ENCODE assay signal across 9 mouse cellular contexts in the genomic region with DNA sequence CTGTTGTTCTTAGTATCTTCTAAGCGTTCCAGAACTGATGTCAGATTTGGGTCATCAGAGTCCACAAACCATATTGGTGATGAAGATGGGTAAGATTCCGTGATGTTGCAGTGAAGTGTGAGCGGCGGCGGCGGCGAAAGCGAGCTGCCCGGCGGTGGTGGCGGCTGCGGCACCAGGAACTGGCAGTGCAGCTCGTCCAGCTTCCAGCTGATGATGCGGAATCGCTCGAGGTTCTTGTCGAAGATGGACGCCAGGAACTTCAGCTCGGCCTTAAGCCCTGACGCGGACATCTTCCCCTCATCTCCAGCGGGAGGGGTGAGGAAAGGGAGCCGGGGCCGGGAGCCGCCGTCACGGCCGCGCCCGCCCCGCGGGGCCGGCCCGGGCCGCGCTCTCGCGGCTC. TPM values are rescaled to one million over a fixed set of nuclear protein-coding genes. Genes with fewer than 3 reads are reported as not detected.
DNase-seq lines count a peak whose midpoint lies in the region; ATAC-seq and TF ChIP-seq lines count a peak whose summit lies in the region.
"Not testable (repeated sequence)": the region's sequence is repeated elsewhere in the genome, so short reads cannot be mapped to it uniquely, and the experiment has no call there.
"Had no signal": no experiment of that assay in that cellular context is flagged by ENCODE, and none has a peak within 500 bp of the region (broad histone marks: within the 10 kb centered on the region; RNA-seq: fewer than 3 reads in every experiment).

No protein-coding gene starts in this region.

- TF ChIP-seq POLR2A in heart, adult 2 months (IDR thresholded peaks at IDR 0.05; ENCODE audit: insufficient read depth, low read depth, low read length); lung, adult 2 months (IDR thresholded peaks at IDR 0.05; ENCODE audit: borderline replicate concordance, extremely low read depth, low read depth, low read length); testis, adult 2 months (IDR thresholded peaks at IDR 0.05; ENCODE audit: control insufficient read depth, low read depth, low read length): not testable (repeated sequence)

- peak overlapping the region; percentile 51 for H3K4me2 ChIP-seq in embryonic facial prominence, embryonic 14.5 days (ENCODE audit: low read depth, low read length)
- peak overlapping the region; percentile 47 for H3K4me2 ChIP-seq in hindbrain, embryonic 13.5 days
- H3K4me2 ChIP-seq in kidney, embryonic 16.5 days (replicated peaks; ENCODE audit: low read depth, low read length): peak overlapping the region; percentile 53
- H3K4me2 ChIP-seq in neural tube, embryonic 11.5 days (ENCODE audit: low read depth): peak overlapping the region; percentile 46

- H3K36me3 ChIP-seq in embryonic facial prominence, embryonic 14.5 days (ENCODE audit: control insufficient read depth, insufficient read depth, low read length); heart, adult 2 months (ENCODE audit: control insufficient read depth, insufficient read depth, low read length); hindbrain, embryonic 13.5 days; kidney, embryonic 16.5 days (ENCODE audit: insufficient read depth, low read length); neural tube, embryonic 11.5 days (ENCODE audit: control insufficient read depth, insufficient read depth, low read length); testis, adult 2 months (ENCODE audit: control insufficient read depth, insufficient read depth, low read length): not testable (repeated sequence)

- intact Hi-C loops in heart, adult 2 months (cut with DNase I): not testable (repeated sequence)

- not testable (repeated sequence) for H3K9ac ChIP-seq in embryonic facial prominence, embryonic 14.5 days (ENCODE audit: low read depth, low read length); heart, adult 2 months (ENCODE audit: low read depth, low read length); hindbrain, embryonic 13.5 days; kidney, embryonic 16.5 days (replicated peaks; ENCODE audit: low read length); neural tube, embryonic 11.5 days (ENCODE audit: low read length)

- not testable (repeated sequence) for TF ChIP-seq EP300 in heart, adult 2 months (IDR thresholded peaks at IDR 0.05; ENCODE audit: insufficient read depth, low read depth, low read length)

- H3K9me3 ChIP-seq in embryonic facial prominence, embryonic 14.5 days (ENCODE audit: control insufficient read depth, low read length); hindbrain, embryonic 13.5 days; kidney, embryonic 16.5 days (ENCODE audit: low read length); neural tube, embryonic 11.5 days (ENCODE audit: control insufficient read depth, low read length): not testable (repeated sequence)

- ATAC-seq in embryonic facial prominence, embryonic 14.5 days (ENCODE audit: low read depth); hindbrain, embryonic 13.5 days (ENCODE audit: low FRiP score); kidney, embryonic 16.5 days (ENCODE audit: low FRiP score, low TSS enrichment); neural tube, embryonic 11.5 days (ENCODE audit: insufficient read depth, low FRiP score, low TSS enrichment): not testable (repeated sequence)

- WGBS in embryonic facial prominence, embryonic 14.5 days: under 1% methylated on average over 38 of the region's 38 CpGs
- 1% methylated on average over 38 of the region's 38 CpGs for WGBS in heart, adult 2 months
- WGBS in hindbrain, embryonic 13.5 days: under 1% methylated on average over 38 of the region's 38 CpGs
- under 1% methylated on average over 36 of the region's 38 CpGs for WGBS in kidney, embryonic 16.5 days
- 2% methylated on average over 38 of the region's 38 CpGs for WGBS in lung, adult 2 months
- WGBS in neural tube, embryonic 11.5 days: 0% methylated on average over 38 of the region's 38 CpGs

- H3K4me3 ChIP-seq in embryonic facial prominence, embryonic 14.5 days (ENCODE audit: low read depth, low read length): peak overlapping the region; percentile 35
- H3K4me3 ChIP-seq in heart, adult 2 months; lung, adult 2 months (replicated peaks; ENCODE audit: extremely low read depth, low read depth, low read length): not testable (repeated sequence)
- H3K4me3 ChIP-seq in hindbrain, embryonic 13.5 days: peak overlapping the region; percentile 29
- H3K4me3 ChIP-seq in kidney, embryonic 16.5 days (ENCODE audit: low read length): peak overlapping the region; percentile 41
- H3K4me3 ChIP-seq in neural tube, embryonic 11.5 days (ENCODE audit: low read depth, low read length): peak overlapping the region; percentile 24; the same call in 1 of the 2 replicates
- peak overlapping the region; percentile 34 for H3K4me3 ChIP-seq in testis, adult 2 months (ENCODE audit: control insufficient read depth, low read depth, low read length)

- TF ChIP-seq CTCF in heart, adult 2 months (IDR thresholded peaks at IDR 0.05); lung, adult 2 months (IDR thresholded peaks at IDR 0.05; ENCODE audit: insufficient read depth, low read length); testis, adult 2 months (IDR thresholded peaks at IDR 0.05; ENCODE audit: control insufficient read depth, insufficient read depth, insufficient replicate concordance, low read depth, low read length): not testable (repeated sequence)

- not testable (repeated sequence) for H3K79me2 ChIP-seq in heart, adult 2 months (replicated peaks; ENCODE audit: control insufficient read depth, insufficient read depth, low read length)

- not testable (repeated sequence) for H3K4me1 ChIP-seq in embryonic facial prominence, embryonic 14.5 days (ENCODE audit: control insufficient read depth, insufficient read depth, low read length); heart, adult 2 months (ENCODE audit: control insufficient read depth, insufficient read depth, low read length); lung, adult 2 months (ENCODE audit: control insufficient read depth, insufficient read depth, low read length); neural tube, embryonic 11.5 days (ENCODE audit: control insufficient read depth, insufficient read depth, low read length)
- peaks cover 32% of the 10 kb centered on the region for H3K4me1 ChIP-seq in hindbrain, embryonic 13.5 days (replicated peaks)
- peaks cover 15% of the 10 kb centered on the region for H3K4me1 ChIP-seq in kidney, embryonic 16.5 days (ENCODE audit: insufficient read depth, low read length)
- peaks cover 13% of the 10 kb centered on the region for H3K4me1 ChIP-seq in testis, adult 2 months (ENCODE audit: control insufficient read depth, insufficient read depth, low read length)

- peaks cover 73% of the 10 kb centered on the region for H3K27me3 ChIP-seq in embryonic facial prominence, embryonic 14.5 days (replicated peaks; ENCODE audit: control insufficient read depth, insufficient read depth, low read length)
- peaks cover 27% of the 10 kb centered on the region for H3K27me3 ChIP-seq in heart, adult 2 months (ENCODE audit: control insufficient read depth, insufficient read depth, low read length)
- peaks cover 88% of the 10 kb centered on the region for H3K27me3 ChIP-seq in hindbrain, embryonic 13.5 days
- H3K27me3 ChIP-seq in kidney, embryonic 16.5 days (ENCODE audit: insufficient read depth, low read length): peaks cover 52% of the 10 kb centered on the region
- H3K27me3 ChIP-seq in neural tube, embryonic 11.5 days (ENCODE audit: control insufficient read depth, insufficient read depth, low read length): peaks cover 76% of the 10 kb centered on the region
- not testable (repeated sequence) for H3K27me3 ChIP-seq in testis, adult 2 months (ENCODE audit: control insufficient read depth, insufficient read depth, low read length)

- peak; percentile 32 for DNase-seq in adrenal gland, adult 2 months
- not testable (repeated sequence) for DNase-seq in embryonic facial prominence, embryonic 14.5 days (ENCODE audit: low spot score)
- peak; percentile 42 to 60 for DNase-seq in heart, adult 2 months
- DNase-seq in lung, adult 2 months: peak; percentile 44
- DNase-seq in neural tube, embryonic 11.5 days (ENCODE audit: low spot score): peak; percentile 58

- not testable (repeated sequence) for H3K27ac ChIP-seq in embryonic facial prominence, embryonic 14.5 days (replicated peaks; ENCODE audit: low read depth, low read length); heart, adult 2 months; hindbrain, embryonic 13.5 days; kidney, embryonic 16.5 days (ENCODE audit: low read length); neural tube, embryonic 11.5 days (ENCODE audit: low read depth, low read length); testis, adult 2 months (ENCODE audit: control insufficient read depth, insufficient read depth, low read depth, low read length)

RNA-seq across cellular contexts. Expression of gene Raet1e, which starts 4.2 kb away (rescaled TPM):
- total RNA-seq in adrenal gland, adult 2 months (2021): 1 to 10 TPM in 1 of 2 experiments, under 1 TPM in 1; 0.31 to 2.2 TPM
- polyA plus RNA-seq in adrenal gland, adult 2 months (2012; rRNA removed): 0.62 and 0.69 TPM in 2 replicates
- polyA plus RNA-seq in embryonic facial prominence, embryonic 14.5 days (2014; fragmentation: Nextera tagmentation; extraction: Ambion mirVana): 5.4 and 6.7 TPM in 2 replicates
- total RNA-seq in heart, adult 2 months (2021): not detected
- 0.15 and 0.23 TPM in 2 replicates for polyA plus RNA-seq in heart, adult 2 months (2012; rRNA removed)
- polyA plus RNA-seq in hindbrain, embryonic 13.5 days (2015; fragmentation: Nextera tagmentation; extraction: Ambion mirVana): 1.9 and 2.4 TPM in 2 replicates
- 12.5 and 13.1 TPM in 2 replicates for polyA plus RNA-seq in kidney, embryonic 16.5 days (2015; fragmentation: Nextera tagmentation; extraction: Ambion mirVana)
- 0.98 and 1.0 TPM in 2 replicates for polyA plus RNA-seq in lung, adult 2 months (2012; rRNA removed)
- polyA plus RNA-seq in neural tube, embryonic 11.5 days (2014; fragmentation: Nextera tagmentation; extraction: Ambion mirVana): 10.4 and 10.9 TPM in 2 replicates
- 0.07 and 0.12 TPM in 2 replicates for polyA plus RNA-seq in testis, adult 2 months (2012; rRNA removed)

RNA-seq across cellular contexts. Expression of gene H60b, which starts 4.3 kb away (rescaled TPM):
- total RNA-seq in adrenal gland, adult 2 months (2021): under 1 TPM in 1 of 2 experiments, not detected in 1; 0.95 TPM
- 0.55 and 0.76 TPM in 2 replicates for polyA plus RNA-seq in adrenal gland, adult 2 months (2012; rRNA removed)
- 0.38 and 0.39 TPM in 2 replicates for polyA plus RNA-seq in embryonic facial prominence, embryonic 14.5 days (2014; fragmentation: Nextera tagmentation; extraction: Ambion mirVana)
- not detected for total RNA-seq in heart, adult 2 months (2021)
- not detected in 2 replicates for polyA plus RNA-seq in heart, adult 2 months (2012; rRNA removed)
- 0.61 and 1.0 TPM in 2 replicates for polyA plus RNA-seq in hindbrain, embryonic 13.5 days (2015; fragmentation: Nextera tagmentation; extraction: Ambion mirVana)
- polyA plus RNA-seq in kidney, embryonic 16.5 days (2015; fragmentation: Nextera tagmentation; extraction: Ambion mirVana): 1.5 and 1.7 TPM in 2 replicates
- polyA plus RNA-seq in lung, adult 2 months (2012; rRNA removed): not detected in 2 replicates
- polyA plus RNA-seq in neural tube, embryonic 11.5 days (2014; fragmentation: Nextera tagmentation; extraction: Ambion mirVana): 0.32 and 0.57 TPM in 2 replicates
- not detected in 2 replicates for polyA plus RNA-seq in testis, adult 2 months (2012; rRNA removed)
- total RNA-seq: gastrocnemius, postnatal 14 days had no signal

RNA-seq across cellular contexts. Expression of gene E030030I06Rik, which starts 5.1 kb away (rescaled TPM):
- 1 to 10 TPM; 4.7 to 9.8 TPM for total RNA-seq in adrenal gland, adult 2 months (2021)
- 4.3 and 8.1 TPM in 2 replicates for polyA plus RNA-seq in adrenal gland, adult 2 months (2012; rRNA removed)
- polyA plus RNA-seq in embryonic facial prominence, embryonic 14.5 days (2014; fragmentation: Nextera tagmentation; extraction: Ambion mirVana): 14.3 and 16.1 TPM in 2 replicates
- 1 to 10 TPM in 1 of 2 experiments, under 1 TPM in 1; 0.86 to 1.2 TPM for total RNA-seq in heart, adult 2 months (2021)
- 1.4 and 8.7 TPM in 2 replicates for polyA plus RNA-seq in heart, adult 2 months (2012; rRNA removed)
- polyA plus RNA-seq in hindbrain, embryonic 13.5 days (2015; fragmentation: Nextera tagmentation; extraction: Ambion mirVana): 4.2 and 8.0 TPM in 2 replicates
- 30.1 and 31.6 TPM in 2 replicates for polyA plus RNA-seq in kidney, embryonic 16.5 days (2015; fragmentation: Nextera tagmentation; extraction: Ambion mirVana)
- 2.2 and 4.2 TPM in 2 replicates for polyA plus RNA-seq in lung, adult 2 months (2012; rRNA removed)
- polyA plus RNA-seq in neural tube, embryonic 11.5 days (2014; fragmentation: Nextera tagmentation; extraction: Ambion mirVana): 10.1 and 16.1 TPM in 2 replicates
- polyA plus RNA-seq in testis, adult 2 months (2012; rRNA removed): 0.22 and 1.2 TPM in 2 replicates
